Mouse (Mus musculus): ENCODE measurements around the gene Sp7. TPM values are rescaled to one million over a fixed set of nuclear protein-coding genes. Genes with fewer than 3 reads are reported as not detected.

Sp7 gene
- total and polyA plus RNA-seq, 3 experiments: not detected

DNA sequence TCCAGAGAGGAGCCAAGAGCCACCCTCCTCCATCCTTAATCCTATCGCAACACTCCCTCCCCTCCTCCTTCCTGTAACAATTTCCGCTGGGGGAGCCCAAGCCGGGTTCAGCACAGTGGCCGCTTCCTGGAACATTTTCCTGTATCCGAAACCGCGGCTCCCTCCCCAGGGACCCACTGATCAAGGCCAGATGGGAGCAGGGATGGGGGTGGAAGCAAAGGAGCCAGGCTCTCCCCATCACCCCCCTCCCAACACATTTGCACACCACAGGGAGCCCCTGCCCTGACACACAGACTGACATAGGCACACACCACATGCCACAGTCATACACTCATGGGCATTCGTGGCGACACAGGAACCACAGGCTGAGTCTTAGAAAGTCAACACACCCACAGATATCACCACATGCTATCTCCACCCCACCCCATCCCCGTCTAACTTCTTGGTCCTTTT, 10.9 kb upstream of the Sp7 start (continued):
- TF ChIP-seq MEF2A (IDR thresholded peaks at IDR 0.05; ENCODE audit: extremely low read depth, insufficient replicate concordance, low read depth, low read length, poor library complexity, severe bottlenecking) (no peak), EP300 (IDR thresholded peaks at IDR 0.05; ENCODE audit: low read depth in 1 of 2, low read length in 2 of 2) (peak in 1 of 2 experiments; percentile 30; a peak in 1 of 4 replicates), MAX (IDR thresholded peaks at IDR 0.05; ENCODE audit: low read length) (peak; percentile 70), TBP (IDR thresholded peaks at IDR 0.05; ENCODE audit: low read depth, low read length) (no peak), SMC3 (IDR thresholded peaks at IDR 0.05; ENCODE audit: low read depth, low read length) (no peak), NELFE (IDR thresholded peaks at IDR 0.05; ENCODE audit: low read depth, low read length) (no peak), ZC3H11A (IDR thresholded peaks at IDR 0.05; ENCODE audit: low read depth, low read length) (no peak), KAT2A (conservative IDR thresholded peaks at IDR 0.05; ENCODE audit: low read depth, low read length) (no peak), MYC (IDR thresholded peaks at IDR 0.05; ENCODE audit: low read depth, low read length) (no peak), TAL1 (IDR thresholded peaks at IDR 0.05; ENCODE audit: low read length) (no peak), CTCF (IDR thresholded peaks at IDR 0.05 in 2 of 3, conservative IDR thresholded peaks at IDR 0.05 in 1 of 3; ENCODE audit: control insufficient read depth in 1 of 3, insufficient read depth in 1 of 3, low read depth in 2 of 3, low read length in 3 of 3, poor library complexity in 1 of 3, severe bottlenecking in 1 of 3) (no peak), CHD2 (IDR thresholded peaks at IDR 0.05; ENCODE audit: low read length) (no peak), USF2 (IDR thresholded peaks at IDR 0.05; ENCODE audit: borderline replicate concordance in 1 of 2, insufficient read depth in 1 of 2, low read depth in 1 of 2, low read length in 2 of 2) (no peak), ZKSCAN1 (IDR thresholded peaks at IDR 0.05; ENCODE audit: low read depth, low read length) (no peak), ZMIZ1 (IDR thresholded peaks at IDR 0.05; ENCODE audit: low read depth, low read length) (no peak), POLR2AphosphoS2 (IDR thresholded peaks at IDR 0.05; ENCODE audit: low read length) (no peak), GABPA (IDR thresholded peaks at IDR 0.05; ENCODE audit: low read depth, low read length) (no peak), JUND (IDR thresholded peaks at IDR 0.05; ENCODE audit: low read depth, low read length) (no peak), POLR2A (IDR thresholded peaks at IDR 0.05; ENCODE audit: control insufficient read depth in 1 of 2, insufficient read depth in 1 of 2, low read depth in 1 of 2, low read length in 2 of 2, poor library complexity in 1 of 2) (no peak), HCFC1 (IDR thresholded peaks at IDR 0.05; ENCODE audit: low read depth, low read length) (no peak), RAD21 (IDR thresholded peaks at IDR 0.05; ENCODE audit: low read depth, low read length) (no peak), ETS1 (IDR thresholded peaks at IDR 0.05; ENCODE audit: low read depth, low read length) (no peak)

GRCm38 (mm10) chr15:102377163-102377543, 10.2 kb upstream of the Sp7 start:
- Histone ChIP-seq H3K4me3 (ENCODE audit: control insufficient read depth in 1 of 2, insufficient read depth in 1 of 2, low read depth in 2 of 2, low read length in 2 of 2) (peak overlapping the region; percentile 61 to 68), H3K9ac (ENCODE audit: control insufficient read depth, low read depth, low read length, poor library complexity, severe bottlenecking) (peak overlapping the region; percentile 60), H3K27me3 (ENCODE audit: control insufficient read depth in 1 of 2, insufficient read depth in 2 of 2, low read length in 2 of 2) (peaks cover 6 to 13% of the 10 kb centered on the region in 2 experiments; a peak in 3 of 4 replicates), H3K9me3 (replicated peaks; ENCODE audit: insufficient read depth, low read length) (no peaks in the 10 kb centered on the region), H3K4me1 (ENCODE audit: control insufficient read depth in 1 of 2, insufficient read depth in 2 of 2, low read length in 2 of 2) (peaks cover 10 to 14% of the 10 kb centered on the region in 2 experiments), H3K79me2 (ENCODE audit: control insufficient read depth, insufficient read depth, low read length, poor library complexity) (no peaks in the 10 kb centered on the region), H3K27ac (ENCODE audit: control insufficient read depth, low read depth, low read length) (no peak overlapping the region), H3K36me3 (ENCODE audit: control insufficient read depth in 1 of 2, insufficient read depth in 2 of 2, low read length in 2 of 2) (peaks cover 0 to 11% of the 10 kb centered on the region in 2 experiments; a peak in 2 of 4 replicates)
- peak; percentile 83 for DNase-seq (ENCODE audit: low read depth, low spot score)
- TF ChIP-seq RCOR1 (IDR thresholded peaks at IDR 0.05; ENCODE audit: low read depth, low read length) (no peak), POLR2AphosphoS5 (IDR thresholded peaks at IDR 0.05; ENCODE audit: borderline replicate concordance, low read depth, low read length) (no peak), ZC3H11A (IDR thresholded peaks at IDR 0.05; ENCODE audit: low read depth, low read length) (peak; percentile 70), MAZ (IDR thresholded peaks at IDR 0.05; ENCODE audit: low read depth, low read length) (peak; percentile 68), MAFK (IDR thresholded peaks at IDR 0.05; ENCODE audit: borderline replicate concordance, low read depth, low read length) (no peak), SMC3 (IDR thresholded peaks at IDR 0.05; ENCODE audit: low read depth, low read length) (peak; percentile 75), CTCF (IDR thresholded peaks at IDR 0.05 in 2 of 3, conservative IDR thresholded peaks at IDR 0.05 in 1 of 3; ENCODE audit: control insufficient read depth in 1 of 3, insufficient read depth in 1 of 3, low read depth in 2 of 3, low read length in 3 of 3, poor library complexity in 1 of 3, severe bottlenecking in 1 of 3) (peak; percentile 78 to 96 (median 93)), JUND (IDR thresholded peaks at IDR 0.05; ENCODE audit: low read depth, low read length) (no peak), SIN3A (IDR thresholded peaks at IDR 0.05; ENCODE audit: low read length) (peak; percentile 68; the same call in 1 of the 2 replicates), HCFC1 (IDR thresholded peaks at IDR 0.05; ENCODE audit: low read depth, low read length) (peak; percentile 41; the same call in 1 of the 2 replicates), NELFE (IDR thresholded peaks at IDR 0.05; ENCODE audit: low read depth, low read length) (no peak), RAD21 (IDR thresholded peaks at IDR 0.05; ENCODE audit: low read depth, low read length) (peak; percentile 72), TBP (IDR thresholded peaks at IDR 0.05; ENCODE audit: low read depth, low read length) (no peak), ZKSCAN1 (IDR thresholded peaks at IDR 0.05; ENCODE audit: low read depth, low read length) (0 out of 2 replicates have a peak, but pooled peaks have one; percentile 7), BHLHE40 (IDR thresholded peaks at IDR 0.05; ENCODE audit: borderline replicate concordance, low read depth, low read length) (peak; percentile 82), NRF1 (IDR thresholded peaks at IDR 0.05; ENCODE audit: insufficient read depth, low read depth, low read length, poor library complexity, severe bottlenecking) (0 out of 2 replicates have a peak, but pooled peaks have one; percentile 15), CHD2 (IDR thresholded peaks at IDR 0.05; ENCODE audit: low read length) (peak; percentile 88), UBTF (IDR thresholded peaks at IDR 0.05; ENCODE audit: borderline replicate concordance, insufficient read depth, low read depth, low read length) (0 out of 2 replicates have a peak, but pooled peaks have one; percentile 47), USF1 (IDR thresholded peaks at IDR 0.05; ENCODE audit: low read depth, low read length) (no peak), ELF1 (IDR thresholded peaks at IDR 0.05; ENCODE audit: low read depth, low read length) (0 out of 2 replicates have a peak, but pooled peaks have one; percentile 6)

Measured in MEL (cell line).